ENCODE assay signal across 12 mouse cellular contexts in genomic region chr5:146692976-146693361, GRCm38 (mm10).
DNase-seq lines count a peak whose midpoint lies in the region; ATAC-seq and TF ChIP-seq lines count a peak whose summit lies in the region.
"Had no signal": no experiment of that assay in that cellular context is flagged by ENCODE, and none has a peak within 500 bp of the region (broad histone marks: within the 10 kb centered on the region; RNA-seq: fewer than 3 reads in every experiment).

No protein-coding gene starts in this region.

- no peaks in the 10 kb centered on the region for H3K27me3 ChIP-seq in hindbrain, embryonic 10.5 days (ENCODE audit: insufficient read depth, poor library complexity, severe bottlenecking)
- no peaks in the 10 kb centered on the region for H3K27me3 ChIP-seq in hindbrain, embryonic 14.5 days (ENCODE audit: control insufficient read depth, insufficient read depth, low read length)
- H3K27me3 ChIP-seq in G1E (ENCODE audit: insufficient read depth, low read length), result no peaks in the 10 kb centered on the region
- no peaks in the 10 kb centered on the region for H3K27me3 ChIP-seq in liver, embryonic 12.5 days (replicated peaks)
- H3K27me3 ChIP-seq: CH12.LX had no signal

- no peak overlapping the region for H3K4me2 ChIP-seq in hindbrain, embryonic 14.5 days (replicated peaks)
- peak overlapping the region; percentile 61 for H3K4me2 ChIP-seq in liver, embryonic 12.5 days
- H3K4me2 ChIP-seq: midbrain, embryonic 12.5 days had no signal

- H3K9ac ChIP-seq in hindbrain, embryonic 14.5 days, result no peak overlapping the region
- peak overlapping the region; percentile 61 for H3K9ac ChIP-seq in liver, embryonic 12.5 days
- H3K9ac ChIP-seq: midbrain, embryonic 12.5 days had no signal

- H3K4me1 ChIP-seq in hindbrain, embryonic 10.5 days (replicated peaks), result peaks cover 11% of the 10 kb centered on the region
- no peaks in the 10 kb centered on the region for H3K4me1 ChIP-seq in hindbrain, embryonic 14.5 days (replicated peaks; ENCODE audit: control insufficient read depth, insufficient read depth, low read length)
- H3K4me1 ChIP-seq in G1E (ENCODE audit: insufficient read depth, low read depth, low read length), result peaks cover 93% of the 10 kb centered on the region
- H3K4me1 ChIP-seq in liver, embryonic 12.5 days, result peaks cover 70% of the 10 kb centered on the region
- H3K4me1 ChIP-seq: midbrain, embryonic 12.5 days had no signal

- no peak for DNase-seq in hindbrain, embryonic 10.5 days (ENCODE audit: low spot score)
- DNase-seq in hindbrain, embryonic 14.5 days (ENCODE audit: low spot score), result no peak
- DNase-seq in G1E (ENCODE audit: low spot score), result peak; percentile 55
- DNase-seq in c-Kit-positive CD71-positive TER-119-negative erythroid progenitor cells, embryonic 14.5 days (ENCODE audit: low read depth), result peak; percentile 68
- no peak for DNase-seq in adrenal gland, postnatal 4 days (ENCODE audit: low spot score in 2 of 2)
- DNase-seq in thymus, adult 18-20 months, result no peak
- no peak for DNase-seq in left cerebral cortex, postnatal 14 days (ENCODE audit: low spot score in 2 of 2)
- DNase-seq: embryo, embryonic 11 days had no signal

- no peak for ATAC-seq in hindbrain, embryonic 14.5 days (ENCODE audit: low FRiP score)
- ATAC-seq in G1E (ENCODE audit: extremely low read depth, insufficient number of reproducible peaks, low FRiP score, poor library complexity, severe bottlenecking), result peak; percentile 61
- peak; percentile 88 for ATAC-seq in liver, embryonic 12.5 days
- ATAC-seq: forebrain, embryonic 14.5 days had no signal

- 0 out of 2 replicates have a peak overlapping the region, but pooled peaks have one; percentile 23 for H3K27ac ChIP-seq in hindbrain, embryonic 10.5 days
- no peak overlapping the region for H3K27ac ChIP-seq in hindbrain, embryonic 14.5 days
- peak overlapping the region; percentile 92 for H3K27ac ChIP-seq in liver, embryonic 12.5 days
- H3K27ac ChIP-seq: midbrain, embryonic 12.5 days had no signal

- H3K9me3 ChIP-seq in hindbrain, embryonic 10.5 days, result no peaks in the 10 kb centered on the region
- no peaks in the 10 kb centered on the region for H3K9me3 ChIP-seq in hindbrain, embryonic 14.5 days (ENCODE audit: control insufficient read depth, low read length)
- H3K9me3 ChIP-seq in G1E (replicated peaks), result no peaks in the 10 kb centered on the region
- H3K9me3 ChIP-seq in liver, embryonic 12.5 days (replicated peaks), result no peaks in the 10 kb centered on the region
- H3K9me3 ChIP-seq: midbrain, embryonic 12.5 days had no signal

- H3K36me3 ChIP-seq in hindbrain, embryonic 10.5 days, result no peaks in the 10 kb centered on the region
- no peaks in the 10 kb centered on the region for H3K36me3 ChIP-seq in hindbrain, embryonic 14.5 days (replicated peaks; ENCODE audit: control insufficient read depth, insufficient read depth)
- H3K36me3 ChIP-seq in G1E (replicated peaks), result peaks cover 2% of the 10 kb centered on the region
- H3K36me3 ChIP-seq in liver, embryonic 12.5 days, result no peaks in the 10 kb centered on the region
- H3K36me3 ChIP-seq: midbrain, embryonic 12.5 days had no signal

- TF ChIP-seq CTCF in G1E (IDR thresholded peaks at IDR 0.05; ENCODE audit: low read depth, low read length), result no peak

- H3K4me3 ChIP-seq in hindbrain, embryonic 10.5 days, result no peak overlapping the region
- no peak overlapping the region for H3K4me3 ChIP-seq in hindbrain, embryonic 14.5 days (replicated peaks; ENCODE audit: low read length)
- peak overlapping the region; percentile 31; the same call in 1 of the 2 replicates for H3K4me3 ChIP-seq in G1E (ENCODE audit: low read depth, low read length)
- peak overlapping the region; percentile 18 for H3K4me3 ChIP-seq in liver, embryonic 12.5 days
- H3K4me3 ChIP-seq: midbrain, embryonic 12.5 days had no signal

- intact Hi-C loops in left cerebral cortex, postnatal 14 days (cut with DNase I), result no loop called here

- WGBS in hindbrain, embryonic 10.5 days, result 84% methylated on average over 5 of the region's 5 CpGs
- 83% methylated on average over 5 of the region's 5 CpGs for WGBS in hindbrain, embryonic 14.5 days
- 12% methylated on average over 5 of the region's 5 CpGs for WGBS in liver, embryonic 12.5 days (ENCODE audit: insufficient replicate concordance)

Comparison
In these comparisons a context has a peak if more than half of its experiments do, and no peak if none do; other contexts are left out.
1. DNase-seq: peak in G1E (single experiment) and c-Kit-positive CD71-positive TER-119-negative erythroid progenitor cells, embryonic 14.5 days (single experiment); none in hindbrain, embryonic 10.5 days (single experiment), hindbrain, embryonic 14.5 days (single experiment), adrenal gland, postnatal 4 days (0 of 2), thymus, adult 18-20 months (0 of 2) and left cerebral cortex, postnatal 14 days (0 of 2).
2. H3K4me3 ChIP-seq: peak in G1E (single experiment) and liver, embryonic 12.5 days (single experiment); none in hindbrain, embryonic 10.5 days (single experiment) and hindbrain, embryonic 14.5 days (single experiment).